Mouse (Mus musculus) c-Kit-positive CD71-positive TER-119-positive erythroid progenitor cells, embryonic 14.5 days (primary cell): ENCODE data around the gene Pde4d.

Experiments
- DNase-seq: peaks from one replicate; pipeline ENCODE4 v3.0.0-alpha.2; 2013; ENCODE audit warnings: low spot score

Pde4d gene

DNA sequence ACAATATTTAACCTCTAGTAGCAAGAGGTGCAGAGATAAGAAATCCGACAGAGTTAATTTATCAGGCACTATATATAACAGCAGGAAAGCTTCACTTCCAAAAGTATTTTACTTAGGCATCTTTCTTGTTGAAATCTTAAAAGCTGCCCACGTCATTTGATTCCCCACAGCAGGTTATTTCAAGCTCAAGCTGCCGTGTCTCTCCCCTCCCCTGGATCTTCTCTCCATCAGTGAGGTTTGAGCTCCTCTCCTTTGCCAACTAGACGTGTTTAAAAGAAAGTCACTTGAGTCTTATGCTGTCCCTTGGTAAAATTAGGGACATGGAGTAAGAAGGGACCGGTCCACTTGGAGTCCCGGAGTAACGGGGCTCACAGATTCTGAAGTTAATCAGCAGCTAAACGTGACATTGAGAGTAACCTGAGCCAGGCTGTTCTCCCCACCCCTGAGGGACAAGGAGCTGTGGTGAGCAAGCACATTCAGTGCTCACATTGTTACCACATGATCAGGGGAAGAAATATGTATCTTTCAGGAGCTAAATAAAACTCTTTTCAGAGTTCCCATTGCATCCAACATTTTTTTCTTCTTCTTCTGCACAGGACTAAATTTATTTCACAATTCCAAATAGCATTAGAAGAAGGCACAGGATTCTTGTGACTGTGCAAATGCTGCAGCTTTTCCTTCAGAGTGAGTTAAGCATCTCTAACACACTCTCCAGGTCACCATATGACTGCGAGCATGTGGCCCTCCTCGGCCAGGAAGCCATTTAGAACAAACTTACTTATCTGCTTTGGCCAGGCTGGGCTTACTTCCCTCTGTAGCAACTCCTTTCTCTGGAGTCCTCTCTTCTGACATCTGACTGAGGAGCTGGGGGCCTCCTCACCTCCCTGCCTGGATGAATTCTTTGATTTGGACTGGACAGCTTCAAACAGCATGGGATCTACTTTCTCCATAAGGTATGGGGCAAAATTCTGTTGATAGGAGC, at the start of gene Pde4d:
Gene Pde4d (plus strand): TSS at position 833 of the 982 bp plus-strand sequence.
- DNase-seq = no peak

DNA sequence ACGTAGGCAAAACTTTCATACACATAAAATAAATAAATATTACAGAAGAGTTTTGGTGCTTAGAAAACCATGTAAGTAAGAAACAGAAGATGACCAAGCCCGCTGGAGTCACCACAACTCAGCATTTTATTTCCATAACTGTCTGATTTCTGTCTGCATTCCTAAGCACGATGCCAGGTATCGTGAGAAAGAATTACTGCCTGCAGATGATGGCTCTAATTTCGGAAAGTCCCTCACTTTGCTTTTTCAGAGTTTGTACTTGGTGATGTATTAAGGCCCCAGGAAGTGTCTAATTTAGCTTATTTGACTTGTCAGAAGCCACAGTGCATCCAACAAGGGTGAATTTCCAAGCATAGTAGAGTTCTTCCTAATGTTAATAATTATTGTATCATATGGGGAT, 46.6 kb upstream of the Pde4d start:
- DNase-seq = no peak

DNA sequence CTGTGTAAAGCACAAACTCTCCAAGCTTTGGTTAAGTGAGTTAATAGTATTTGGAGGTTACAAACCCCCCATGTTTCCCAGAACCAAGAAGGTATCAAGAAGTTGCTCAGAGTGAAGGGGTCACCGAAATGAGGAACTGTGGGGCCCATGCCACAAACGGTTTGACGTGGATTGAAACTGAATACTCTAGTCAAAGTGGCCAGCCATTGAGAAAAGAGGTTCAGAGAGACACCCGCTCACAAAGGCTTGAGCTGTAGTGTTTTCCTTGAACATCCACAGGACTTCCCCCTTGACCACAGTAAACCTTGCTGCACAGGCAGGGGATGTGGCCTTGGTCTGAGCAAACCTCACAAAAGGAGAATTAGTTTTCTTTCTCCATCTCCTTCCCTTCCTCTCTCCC, 45.4 kb upstream of the Pde4d start:
- no peak for DNase-seq

GRCm38 (mm10) chr13:108415464-108415863, 34.3 kb upstream of the Pde4d start:
- no peak for DNase-seq

DNA sequence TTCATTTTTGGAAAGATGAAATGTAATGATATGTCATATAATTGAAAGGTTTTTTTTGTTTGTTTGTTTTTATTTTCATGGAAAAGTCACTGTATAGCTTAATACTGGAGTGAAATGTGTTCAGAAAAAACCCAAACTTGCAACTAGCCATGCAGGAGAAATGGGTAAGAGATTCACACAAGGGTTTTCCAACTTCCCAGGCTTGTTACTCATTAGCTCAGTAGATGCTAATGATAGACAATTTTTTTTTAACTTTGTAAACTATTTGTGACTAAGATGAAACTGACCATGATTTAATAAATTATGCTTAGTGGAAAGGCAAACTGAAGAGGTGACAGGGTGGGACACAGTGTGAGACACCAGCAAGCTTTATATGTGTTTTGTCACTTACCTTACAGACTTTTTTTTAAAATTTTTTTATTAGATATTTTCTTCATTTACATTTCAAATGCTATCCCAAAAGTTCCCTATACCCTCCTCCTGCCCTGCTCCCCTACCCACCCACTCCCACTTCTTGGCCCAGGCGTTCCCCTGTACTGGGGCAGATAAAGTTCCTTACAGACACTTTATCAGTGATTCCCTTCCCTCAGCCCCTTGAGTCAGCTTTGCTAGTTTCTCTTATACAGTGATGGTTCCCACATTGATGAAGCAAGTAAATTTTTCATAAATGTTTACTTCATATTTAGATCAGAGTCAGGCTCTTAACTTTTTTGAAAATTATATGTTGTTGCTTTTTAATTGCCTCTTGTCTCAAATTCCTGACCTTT, 30.8 kb upstream of the Pde4d start:
- DNase-seq = no peak

- DNase-seq = no peak
Measured at GRCm38 (mm10) chr13:108426322-108426721, 23.4 kb upstream of the Pde4d start.

GRCm38 (mm10) chr13:108428809-108429208, 20.9 kb upstream of the Pde4d start:
- no peak for DNase-seq

GRCm38 (mm10) chr13:108429623-108430022, 20.1 kb upstream of the Pde4d start:
- no peak for DNase-seq

- DNase-seq = no peak
Measured at GRCm38 (mm10) chr13:108431776-108432175, 18.0 kb upstream of the Pde4d start.

DNA sequence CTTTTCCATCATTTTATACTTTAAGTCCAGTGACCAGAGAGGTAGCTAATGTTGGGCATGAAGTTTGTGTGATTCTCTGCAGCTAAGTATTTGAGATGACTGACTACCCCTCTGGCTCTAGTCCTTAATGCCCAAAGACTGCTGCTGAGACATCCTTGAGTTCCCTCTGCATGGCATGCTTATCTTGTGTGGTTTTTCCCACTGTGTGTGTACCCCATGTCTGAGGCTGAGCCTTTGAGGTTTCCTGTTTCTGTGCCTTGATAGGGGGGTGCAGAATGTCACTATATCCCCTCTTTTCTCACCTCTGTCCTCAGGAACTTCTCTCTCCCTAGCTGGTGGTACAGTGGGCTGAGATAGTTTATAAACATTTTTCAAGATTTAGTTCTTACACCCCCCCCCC, 14.1 kb upstream of the Pde4d start:
- DNase-seq = no peak

- no peak for DNase-seq
Measured at GRCm38 (mm10) chr13:108437424-108437823, 12.3 kb upstream of the Pde4d start.

GRCm38 (mm10) chr13:108439012-108439411, 10.7 kb upstream of the Pde4d start:
- no peak for DNase-seq

DNA sequence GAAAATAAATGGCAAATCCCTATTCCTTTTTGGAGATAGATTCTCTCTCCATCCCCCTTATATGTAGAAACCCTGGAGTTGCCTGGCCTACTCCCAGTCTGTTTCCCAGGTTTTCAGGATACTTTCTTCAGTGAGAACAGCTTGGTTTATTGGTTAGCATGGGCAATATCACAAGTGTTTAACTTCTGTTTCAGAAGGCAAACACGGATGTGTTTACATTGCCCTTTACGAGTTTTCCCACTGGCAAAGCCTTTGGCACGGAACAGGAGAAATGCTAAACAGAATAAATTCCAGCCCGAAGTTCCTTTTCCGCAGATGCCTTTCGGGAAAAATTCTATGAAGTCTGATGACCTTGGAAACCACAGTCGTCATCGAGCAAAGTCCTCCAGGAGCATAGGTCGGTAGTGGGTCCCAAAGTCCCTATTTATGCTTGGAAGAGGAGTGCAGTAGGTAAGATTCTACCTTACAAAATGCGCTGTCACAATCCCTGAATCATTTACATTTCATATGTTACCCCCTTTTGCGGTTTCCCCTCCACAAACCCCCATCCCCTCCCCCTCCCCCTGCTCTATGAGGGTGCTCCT, 1.3 kb upstream of the Pde4d start:
- no peak for DNase-seq

GRCm38 (mm10) chr13:108451122-108451521, 1.4 kb downstream of the Pde4d start:
- no peak for DNase-seq

- DNase-seq = no peak
Measured at GRCm38 (mm10) chr13:108453064-108453919, 3.5 kb downstream of the Pde4d start.

DNA sequence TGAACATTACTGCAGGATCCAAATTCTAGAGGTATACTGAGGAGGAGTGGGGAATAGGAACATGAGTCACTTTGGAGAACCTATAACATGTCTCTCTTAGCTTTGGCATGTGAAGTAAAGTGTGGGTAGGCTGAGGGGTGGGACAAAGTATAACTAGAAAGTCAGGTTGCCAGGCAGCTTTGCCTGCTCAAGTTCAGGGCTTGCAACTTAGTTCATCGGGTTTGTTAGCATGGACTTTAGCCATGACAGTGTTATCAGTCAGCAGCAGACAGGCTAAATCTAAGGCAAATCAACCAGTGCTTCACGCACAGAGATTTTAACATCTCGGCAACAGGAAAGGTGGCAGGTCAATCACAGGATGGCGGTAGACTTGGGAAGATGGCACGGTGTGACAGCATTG, 12.8 kb downstream of the Pde4d start:
- no peak for DNase-seq

DNA sequence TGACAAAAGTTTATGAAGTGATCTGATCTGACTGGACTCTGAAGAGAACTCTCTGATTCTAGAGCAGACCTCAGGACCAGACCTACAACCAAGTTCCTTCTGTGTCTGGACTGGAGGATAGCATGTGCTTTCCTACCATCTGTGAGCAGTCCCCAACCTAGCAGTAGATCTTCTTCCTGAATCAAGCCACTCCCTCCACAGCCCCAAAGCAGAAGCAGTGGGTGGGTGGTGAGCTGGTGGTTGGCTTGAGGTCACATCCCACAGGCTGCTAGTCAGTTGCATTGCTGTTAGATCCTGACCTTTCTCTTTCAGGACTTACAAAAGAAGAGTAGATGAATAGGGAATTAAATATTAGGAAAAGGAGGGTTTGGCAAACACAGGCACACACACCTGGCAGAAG, 16.0 kb downstream of the Pde4d start:
- no peak for DNase-seq

GRCm38 (mm10) chr13:108467046-108467445, 17.3 kb downstream of the Pde4d start:
- no peak for DNase-seq

DNA sequence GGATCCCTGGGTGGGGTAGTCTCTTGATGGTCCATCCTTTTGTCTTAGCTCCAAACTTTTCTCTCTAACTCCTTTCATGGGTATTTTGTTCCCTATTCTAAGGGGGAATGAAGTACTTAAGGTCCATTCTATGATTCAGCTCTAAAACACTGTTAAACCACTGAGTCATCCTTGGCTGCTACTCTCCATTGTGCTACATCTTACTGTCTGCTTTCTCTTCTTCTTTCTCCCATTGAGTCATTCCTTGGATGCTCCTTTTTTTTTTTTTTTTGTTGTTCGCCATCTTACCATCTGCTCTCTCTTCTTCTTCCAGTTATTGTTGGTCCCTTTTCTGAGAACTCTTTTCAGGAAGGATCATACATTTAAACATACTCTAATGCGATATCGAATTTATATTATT, 30.7 kb downstream of the Pde4d start:
- no peak for DNase-seq

GRCm38 (mm10) chr13:108485036-108485435, 35.3 kb downstream of the Pde4d start:
- no peak for DNase-seq

DNA sequence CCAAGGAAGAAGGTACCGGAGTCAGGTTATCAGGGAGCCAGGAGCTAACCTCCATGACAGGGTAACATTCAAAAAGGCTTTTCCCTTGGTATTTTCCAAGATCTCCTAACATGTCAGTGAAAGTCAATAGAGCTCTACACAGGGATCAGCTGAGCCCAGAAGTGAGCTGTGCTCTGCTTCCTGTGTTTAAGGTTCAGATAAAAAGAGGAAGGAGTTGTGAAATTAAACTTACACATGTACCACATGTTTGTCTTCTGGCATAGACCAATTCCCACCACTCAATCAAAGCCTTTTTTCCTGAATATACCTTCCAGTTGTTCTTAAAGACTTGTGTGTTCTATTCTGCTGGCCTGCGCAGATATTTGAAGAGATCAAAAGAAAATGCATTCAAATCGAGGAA, 37.3 kb downstream of the Pde4d start:
- no peak for DNase-seq

DNA sequence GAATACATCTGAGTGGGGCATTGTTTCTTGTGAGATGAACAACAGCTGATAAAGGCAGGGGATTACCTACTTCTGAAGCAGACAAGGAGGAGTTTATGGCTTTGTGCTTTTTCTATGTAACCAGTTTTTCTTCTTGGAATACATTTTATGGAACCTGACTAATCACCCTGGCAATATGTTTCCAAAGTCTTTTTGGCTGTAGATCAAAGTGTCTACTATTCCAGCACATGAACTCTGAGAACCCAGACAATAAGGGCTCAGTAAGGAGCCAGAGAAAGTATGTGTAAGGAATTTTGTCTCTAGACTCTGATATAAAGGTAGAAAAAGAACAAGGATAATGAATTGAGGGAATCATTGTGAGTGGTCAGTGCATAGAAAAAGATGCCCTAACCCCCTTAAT, 40.1 kb downstream of the Pde4d start:
- no peak for DNase-seq
